Mouse (Mus musculus): Measurements from ENCODE around the gene Rnaseh2c. TPM values are rescaled to one million over a fixed set of nuclear protein-coding genes. Genes with fewer than 3 reads are reported as not detected.

The Rnaseh2c gene
- polyA plus RNA-seq, 1 experiment from 2014 or later = 102 TPM

DNA sequence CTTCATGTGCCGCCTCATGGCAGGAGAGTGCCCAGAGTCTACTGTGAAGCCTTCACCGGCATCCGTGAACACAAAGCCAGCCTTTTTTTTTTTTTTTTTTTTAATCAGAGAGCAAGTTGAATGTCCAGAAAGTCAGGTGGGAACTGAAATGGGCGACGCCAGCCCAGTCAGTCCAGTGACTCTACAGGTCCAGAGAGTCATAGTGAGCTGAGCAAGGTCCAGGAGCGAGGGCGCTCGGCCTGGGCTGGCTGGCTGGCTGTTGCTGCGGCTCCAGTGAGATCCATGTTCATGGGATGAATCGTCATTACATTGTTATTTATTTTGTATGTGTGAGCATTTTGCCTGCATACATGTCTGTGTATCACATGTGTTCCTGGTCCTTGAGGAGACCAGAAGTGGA, 38.9 kb upstream of the Rnaseh2c start:
- no peaks in the 10 kb centered on the region for H3K9me3 ChIP-seq (replicated peaks)
- H3K4me2 ChIP-seq = no peak overlapping the region
- ATAC-seq (ENCODE audit: insufficient number of reproducible peaks, low FRiP score) = no peak
- peaks cover 25% of the 10 kb centered on the region for H3K4me1 ChIP-seq (replicated peaks)
- H3K27ac ChIP-seq (ENCODE audit: poor library complexity, severe bottlenecking) = no peak overlapping the region
- H3K9ac ChIP-seq = no peak overlapping the region
- no peaks in the 10 kb centered on the region for H3K36me3 ChIP-seq
- 83% methylated on average over 10 of the region's 10 CpGs for WGBS
- H3K4me3 ChIP-seq = no peak overlapping the region
- H3K27me3 ChIP-seq (replicated peaks) = peaks cover 89% of the 10 kb centered on the region

DNA sequence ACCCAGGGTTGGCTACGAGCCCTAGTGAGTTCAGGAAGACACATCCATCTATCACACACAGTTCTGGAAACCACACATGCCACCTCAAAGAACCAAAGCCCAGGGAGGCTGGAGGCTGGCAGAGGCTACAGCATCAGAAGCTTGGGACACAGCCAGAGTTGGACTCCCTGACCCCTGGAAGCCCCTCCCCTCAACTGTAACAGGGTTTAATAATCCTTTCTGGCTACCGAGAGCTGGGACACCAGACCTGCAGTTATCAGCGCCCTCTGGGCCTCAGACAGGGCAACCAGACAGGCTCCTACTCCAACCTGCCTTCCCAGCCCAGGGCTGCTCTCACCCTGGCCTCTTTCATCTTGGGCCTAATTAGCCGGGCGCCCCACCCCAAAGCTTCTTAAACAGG, 35.4 kb upstream of the Rnaseh2c start:
- Histone ChIP-seq H3K4me3 (no peak overlapping the region), H3K4me2 (peak overlapping the region; percentile 88; the same call in 1 of the 2 replicates), H3K4me1 (replicated peaks) (peaks cover 17% of the 10 kb centered on the region), H3K27me3 (replicated peaks) (peaks cover 74% of the 10 kb centered on the region), H3K9me3 (replicated peaks) (no peaks in the 10 kb centered on the region), H3K9ac (no peak overlapping the region), H3K27ac (ENCODE audit: poor library complexity, severe bottlenecking) (no peak overlapping the region), H3K36me3 (peaks cover 16% of the 10 kb centered on the region; the same call in 1 of the 2 replicates)
- no peak for ATAC-seq (ENCODE audit: insufficient number of reproducible peaks, low FRiP score)
- 59% methylated on average over 5 of the region's 5 CpGs for WGBS

DNA sequence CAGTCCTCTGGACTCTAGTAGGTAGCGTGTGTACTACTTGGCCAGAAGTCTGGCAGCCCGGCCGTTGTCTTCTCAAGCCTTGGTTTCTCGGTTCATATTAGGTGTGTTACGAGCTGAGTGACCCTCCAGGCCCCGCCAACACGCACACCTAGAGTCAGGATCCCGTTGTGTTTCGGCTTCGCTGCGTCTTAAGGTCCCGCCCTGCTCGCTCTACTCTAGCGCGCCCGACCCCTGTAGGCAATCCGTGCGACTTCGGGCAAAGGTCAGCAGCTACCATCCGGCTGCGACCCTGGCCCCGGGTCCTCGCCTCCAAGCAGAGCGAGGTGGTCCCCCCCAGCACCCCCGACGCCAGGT, 34.5 kb upstream of the Rnaseh2c start:
- H3K4me1 ChIP-seq (replicated peaks) = peaks cover 17% of the 10 kb centered on the region
- peak; percentile 47 for ATAC-seq (ENCODE audit: insufficient number of reproducible peaks, low FRiP score)
- H3K4me2 ChIP-seq = peak overlapping the region; percentile 88
- peak overlapping the region; percentile 67 for H3K4me3 ChIP-seq
- peak overlapping the region; percentile 86; the same call in 1 of the 2 replicates for H3K27ac ChIP-seq (ENCODE audit: poor library complexity, severe bottlenecking)
- 2% methylated on average over 26 of the region's 26 CpGs for WGBS
- no peaks in the 10 kb centered on the region for H3K9me3 ChIP-seq (replicated peaks)
- peak overlapping the region; percentile 82 for H3K9ac ChIP-seq
- H3K36me3 ChIP-seq = peaks cover 19% of the 10 kb centered on the region; the same call in 1 of the 2 replicates
- peaks cover 66% of the 10 kb centered on the region for H3K27me3 ChIP-seq (replicated peaks)

DNA sequence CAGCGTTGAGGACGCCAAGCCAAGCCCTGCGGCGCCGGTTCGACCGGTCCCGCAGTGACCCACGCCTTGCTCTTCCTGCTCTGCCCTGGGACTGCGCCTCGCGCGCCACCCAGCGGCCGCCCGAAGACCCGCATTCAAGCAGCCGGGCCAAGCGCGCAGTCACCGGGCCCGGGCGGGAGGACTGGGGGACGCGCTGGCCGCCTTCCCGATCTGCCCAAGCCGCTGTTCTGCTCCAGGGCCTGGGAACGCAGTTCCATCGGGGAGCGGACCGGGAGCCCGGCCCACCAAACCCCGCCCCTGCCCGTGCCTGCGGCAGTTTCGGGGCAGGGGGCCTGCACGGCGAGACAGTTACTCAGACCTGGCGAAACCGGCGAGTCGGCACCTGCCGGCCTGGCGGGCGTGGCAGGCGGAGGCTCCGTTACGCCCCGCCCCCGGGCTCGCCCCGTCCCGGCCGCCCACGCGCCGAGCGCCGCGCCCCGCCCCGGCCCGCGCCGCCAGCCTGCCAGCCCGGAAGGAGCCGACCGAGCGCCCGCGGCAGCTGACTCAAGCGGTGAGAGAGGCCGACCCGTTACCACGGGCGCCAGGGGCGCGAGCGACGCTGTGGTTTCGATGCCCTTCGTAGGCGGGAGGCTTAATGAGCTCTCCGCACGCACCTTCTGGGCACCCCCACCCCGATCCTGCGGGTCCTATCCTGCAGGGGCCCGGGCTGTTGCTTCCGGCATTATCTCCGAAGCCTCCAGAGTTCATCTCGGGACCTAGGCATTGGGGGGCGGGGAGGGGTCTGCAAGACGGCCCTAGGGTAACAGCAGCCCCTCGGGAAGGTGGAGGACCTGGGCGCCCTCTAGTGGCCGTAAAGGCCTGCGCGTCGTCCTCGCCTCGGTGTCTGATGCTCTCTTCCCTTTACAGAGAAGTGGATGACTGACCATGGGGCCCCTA, 33.9 kb upstream of the Rnaseh2c start, which contains the start of gene Ap5b1:
Gene Ap5b1 (plus strand): TSS at position 492 of the 936 bp plus-strand sequence.
- Histone ChIP-seq H3K4me1 (replicated peaks) (peaks cover 17% of the 10 kb centered on the region), H3K4me2 (peak within 1 kb of the TSS; percentile 88), H3K9me3 (replicated peaks) (no peaks in the 10 kb centered on the region), H3K4me3 (peak within 1 kb of the TSS; percentile 67), H3K27me3 (replicated peaks) (peaks cover 60% of the 10 kb centered on the region), H3K9ac (peak within 1 kb of the TSS; percentile 82), H3K27ac (ENCODE audit: poor library complexity, severe bottlenecking) (peak within 1 kb of the TSS; percentile 86), H3K36me3 (peaks cover 19% of the 10 kb centered on the region; the same call in 1 of the 2 replicates)
- peak; percentile 92 for ATAC-seq (ENCODE audit: insufficient number of reproducible peaks, low FRiP score)
- WGBS = under 1% methylated on average over 102 of the region's 102 CpGs

DNA sequence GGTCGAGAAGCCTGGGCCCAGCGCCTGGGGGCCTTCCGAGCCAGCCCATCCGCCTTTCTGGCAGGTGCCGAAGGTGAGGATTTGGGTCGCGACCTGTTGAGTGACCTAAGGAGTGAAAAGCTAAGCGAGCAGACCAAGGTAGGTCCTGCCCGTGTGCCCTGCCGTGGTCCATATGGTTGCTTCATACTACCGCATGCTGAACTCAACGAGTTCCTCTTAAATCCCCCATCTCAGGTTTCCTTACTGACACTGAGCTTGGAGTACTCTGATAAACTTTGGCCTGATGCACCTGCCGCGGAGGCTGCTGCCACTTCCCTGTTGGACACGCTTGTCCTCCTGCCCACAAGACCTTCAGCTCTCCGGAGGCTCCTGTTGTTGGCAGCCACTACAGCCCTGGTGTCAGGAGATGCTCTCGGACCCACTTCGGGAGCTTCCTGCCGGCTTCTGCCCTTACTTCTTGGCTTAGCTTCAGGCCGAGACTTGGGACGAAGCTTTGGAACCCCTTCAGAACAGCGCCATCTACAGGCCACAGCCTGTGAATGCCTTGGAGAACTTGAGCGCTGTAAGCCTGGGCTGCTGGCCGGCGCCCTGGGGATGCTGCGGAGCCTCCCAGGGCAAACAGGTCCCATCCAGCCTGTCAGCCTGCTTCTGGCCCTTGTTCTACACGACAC, 33.1 kb upstream of the Rnaseh2c start:
- WGBS = 10% methylated on average over 27 of the region's 27 CpGs
- no peak for ATAC-seq (ENCODE audit: insufficient number of reproducible peaks, low FRiP score)
- H3K4me1 ChIP-seq (replicated peaks) = peaks cover 17% of the 10 kb centered on the region
- H3K4me2 ChIP-seq = peak overlapping the region; percentile 88
- peak overlapping the region; percentile 67 for H3K4me3 ChIP-seq
- peaks cover 19% of the 10 kb centered on the region; the same call in 1 of the 2 replicates for H3K36me3 ChIP-seq
- H3K9ac ChIP-seq = peak overlapping the region; percentile 82
- peaks cover 52% of the 10 kb centered on the region for H3K27me3 ChIP-seq (replicated peaks)
- H3K9me3 ChIP-seq (replicated peaks) = no peaks in the 10 kb centered on the region
- H3K27ac ChIP-seq (ENCODE audit: poor library complexity, severe bottlenecking) = peak overlapping the region; percentile 86; the same call in 1 of the 2 replicates

- ATAC-seq (ENCODE audit: insufficient number of reproducible peaks, low FRiP score) = no peak
- no peak overlapping the region for H3K4me3 ChIP-seq
- no peaks in the 10 kb centered on the region for H3K9me3 ChIP-seq (replicated peaks)
- H3K36me3 ChIP-seq = peaks cover 19% of the 10 kb centered on the region; the same call in 1 of the 2 replicates
- peaks cover 42% of the 10 kb centered on the region for H3K27me3 ChIP-seq (replicated peaks)
- no peak overlapping the region for H3K9ac ChIP-seq
- H3K4me2 ChIP-seq = no peak overlapping the region
- peaks cover 17% of the 10 kb centered on the region for H3K4me1 ChIP-seq (replicated peaks)
- WGBS = 86% methylated on average over 10 of the region's 10 CpGs
- no peak overlapping the region for H3K27ac ChIP-seq (ENCODE audit: poor library complexity, severe bottlenecking)
Measured at GRCm38 (mm10) chr19:5569521-5569920, 32.2 kb upstream of the Rnaseh2c start.

DNA sequence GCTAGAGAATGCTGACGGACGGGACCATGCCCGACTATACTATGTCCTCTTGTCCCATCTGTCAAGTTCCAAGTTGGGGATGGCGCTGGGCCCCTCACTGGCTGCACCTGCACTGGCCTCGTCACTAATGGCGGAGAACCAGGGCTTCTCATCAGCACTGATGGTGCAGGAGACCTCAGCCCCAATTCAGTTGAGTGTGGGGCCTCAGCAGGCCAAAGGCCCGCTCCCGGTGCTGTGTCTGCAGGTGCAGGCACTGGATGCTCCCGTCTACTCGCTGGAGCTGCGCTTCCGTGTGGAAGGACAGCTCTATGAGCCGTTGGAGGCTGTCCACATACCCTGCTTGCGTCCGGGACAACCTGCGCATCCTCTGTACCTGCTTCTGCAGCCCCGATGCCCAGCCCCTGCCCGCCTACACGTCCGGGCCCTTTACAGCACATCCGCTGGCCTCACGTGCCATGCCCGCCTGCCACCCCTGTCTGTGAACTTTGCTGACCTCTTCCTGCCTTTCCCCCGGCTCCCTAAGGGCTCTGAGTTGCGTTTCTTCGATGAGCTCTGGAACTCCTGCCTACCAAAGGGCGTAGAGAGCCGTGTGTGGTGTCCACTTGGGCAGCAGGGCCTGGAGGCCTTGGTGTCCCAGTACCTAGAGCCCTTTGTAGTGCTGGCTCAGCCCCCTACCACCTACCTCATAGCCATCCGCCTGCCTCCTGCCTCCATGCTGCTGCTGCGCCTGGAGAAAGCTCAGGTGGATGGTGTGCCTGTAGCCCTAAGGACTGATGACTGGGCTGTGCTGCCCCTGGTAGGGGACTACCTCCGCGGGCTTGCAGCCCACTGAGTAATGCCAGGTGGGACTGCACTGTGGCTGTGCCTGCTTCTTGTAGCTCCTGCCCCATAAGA, 31.1 kb upstream of the Rnaseh2c start:
- Histone ChIP-seq H3K9ac (no peak overlapping the region), H3K4me3 (no peak overlapping the region), H3K4me2 (no peak overlapping the region), H3K36me3 (peaks cover 19% of the 10 kb centered on the region; the same call in 1 of the 2 replicates), H3K9me3 (replicated peaks) (no peaks in the 10 kb centered on the region), H3K27me3 (replicated peaks) (peaks cover 32% of the 10 kb centered on the region), H3K4me1 (replicated peaks) (peaks cover 17% of the 10 kb centered on the region), H3K27ac (ENCODE audit: poor library complexity, severe bottlenecking) (no peak overlapping the region)
- ATAC-seq (ENCODE audit: insufficient number of reproducible peaks, low FRiP score) = no peak
- 88% methylated on average over 32 of the region's 32 CpGs for WGBS

DNA sequence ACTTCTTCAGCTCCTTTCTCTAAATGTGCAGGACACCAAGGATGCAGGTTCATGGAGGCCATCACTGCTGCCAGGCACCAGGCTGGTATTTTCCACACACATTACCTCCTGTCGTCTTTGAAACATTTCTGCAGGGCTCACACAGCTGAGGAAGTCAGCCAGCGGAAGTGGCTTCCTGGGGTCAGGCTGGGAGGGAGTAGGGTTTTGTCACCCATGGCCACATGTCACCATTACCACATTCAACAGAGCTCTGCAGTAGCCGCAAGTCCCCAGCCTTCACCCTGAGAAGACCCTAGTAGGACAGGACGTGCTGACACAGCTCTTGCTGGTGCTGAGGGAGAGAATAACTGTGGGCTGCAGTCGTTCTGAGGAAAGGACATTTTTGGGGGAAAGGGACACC, 29.8 kb upstream of the Rnaseh2c start:
- Histone ChIP-seq H3K4me2 (no peak overlapping the region), H3K4me3 (no peak overlapping the region), H3K9me3 (replicated peaks) (no peaks in the 10 kb centered on the region), H3K27ac (ENCODE audit: poor library complexity, severe bottlenecking) (no peak overlapping the region), H3K4me1 (replicated peaks) (peaks cover 12% of the 10 kb centered on the region), H3K36me3 (peaks cover 19% of the 10 kb centered on the region; the same call in 1 of the 2 replicates), H3K9ac (no peak overlapping the region), H3K27me3 (replicated peaks) (peaks cover 20% of the 10 kb centered on the region)
- WGBS = 65% methylated on average over 5 of the region's 5 CpGs
- ATAC-seq (ENCODE audit: insufficient number of reproducible peaks, low FRiP score) = no peak

GRCm38 (mm10) chr19:5572331-5573125, 29.1 kb upstream of the Rnaseh2c start:
- H3K9me3 ChIP-seq (replicated peaks) = no peaks in the 10 kb centered on the region
- no peak for ATAC-seq (ENCODE audit: insufficient number of reproducible peaks, low FRiP score)
- no peak overlapping the region for H3K4me2 ChIP-seq
- H3K9ac ChIP-seq = no peak overlapping the region
- H3K27me3 ChIP-seq (replicated peaks) = peaks cover 20% of the 10 kb centered on the region
- WGBS = 79% methylated on average over 19 of the region's 19 CpGs
- H3K4me3 ChIP-seq = no peak overlapping the region
- no peak overlapping the region for H3K27ac ChIP-seq (ENCODE audit: poor library complexity, severe bottlenecking)
- peaks cover 19% of the 10 kb centered on the region; the same call in 1 of the 2 replicates for H3K36me3 ChIP-seq
- H3K4me1 ChIP-seq (replicated peaks) = peaks cover 10% of the 10 kb centered on the region

DNA sequence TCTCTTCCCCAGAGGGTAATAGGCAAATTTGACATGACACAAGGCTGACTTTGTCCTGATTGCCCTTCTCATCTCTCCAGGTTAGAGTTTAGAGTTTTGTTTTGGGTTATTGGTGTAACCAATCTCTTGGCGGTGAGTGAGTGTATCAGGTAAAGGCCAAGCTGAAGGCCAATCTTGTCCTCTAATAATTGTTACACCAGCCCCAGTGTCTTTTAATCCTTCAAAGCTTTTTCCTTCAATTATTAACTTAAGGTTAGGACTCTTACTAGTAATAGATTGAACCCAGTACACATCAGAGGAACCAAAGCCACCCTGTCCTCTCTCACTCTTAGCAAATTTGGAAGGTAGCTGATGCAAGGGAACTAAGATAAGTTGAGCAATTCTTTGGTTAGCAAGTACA, 26.3 kb upstream of the Rnaseh2c start:
- H3K4me1 ChIP-seq (replicated peaks) = no peaks in the 10 kb centered on the region
- peaks cover 11% of the 10 kb centered on the region; the same call in 1 of the 2 replicates for H3K36me3 ChIP-seq
- no peaks in the 10 kb centered on the region for H3K9me3 ChIP-seq (replicated peaks)
- H3K27me3 ChIP-seq (replicated peaks) = peaks cover 7% of the 10 kb centered on the region; the same call in 1 of the 2 replicates
- ATAC-seq (ENCODE audit: insufficient number of reproducible peaks, low FRiP score) = no peak
- no peak overlapping the region for H3K9ac ChIP-seq
- no peak overlapping the region for H3K27ac ChIP-seq (ENCODE audit: poor library complexity, severe bottlenecking)
- H3K4me3 ChIP-seq = no peak overlapping the region
- WGBS = 93% methylated on average over 1 of the region's 1 CpGs
- H3K4me2 ChIP-seq = no peak overlapping the region
